Mouse (Mus musculus): Measurements from ENCODE around the gene Ap5b1.

Ap5b1 gene

GRCm38 (mm10) chr19:5567534-5568469 is at the start of gene Ap5b1:
Ap5b1 (plus strand) TSS chr19:5568025.
- peak; percentile 93 for DNase-seq (ENCODE audit: low read depth)

GRCm38 (mm10) chr19:5518721-5519120 is 49.1 kb upstream of the Ap5b1 start:
- DNase-seq (ENCODE audit: low read depth): no peak

- DNase-seq (ENCODE audit: low read depth): no peak
Observed at GRCm38 (mm10) chr19:5525204-5525603, 42.6 kb upstream of the Ap5b1 start.

- peak; percentile 96 for DNase-seq (ENCODE audit: low read depth)
Observed at GRCm38 (mm10) chr19:5529325-5530137, 38.3 kb upstream of the Ap5b1 start.

DNA sequence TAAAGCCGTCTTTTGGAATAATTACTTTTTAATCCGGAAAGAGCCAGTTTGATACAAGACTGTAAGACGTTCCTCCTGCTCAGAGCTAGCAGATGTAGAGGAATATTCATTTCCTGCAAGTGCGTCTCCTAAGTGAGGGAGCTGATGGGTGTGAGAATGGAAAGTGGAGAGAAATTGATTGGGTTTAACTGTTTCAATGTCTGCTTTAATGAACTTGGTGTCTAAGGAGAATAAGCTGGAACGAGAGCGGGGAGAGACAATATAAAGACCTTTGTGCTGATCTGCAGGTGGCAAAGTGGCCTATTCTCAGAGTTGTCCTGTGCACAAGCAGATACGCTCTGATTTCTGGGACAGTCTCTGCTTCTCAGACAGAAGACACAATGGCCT is 37.7 kb upstream of the Ap5b1 start:
- DNase-seq (ENCODE audit: low read depth): no peak

DNA sequence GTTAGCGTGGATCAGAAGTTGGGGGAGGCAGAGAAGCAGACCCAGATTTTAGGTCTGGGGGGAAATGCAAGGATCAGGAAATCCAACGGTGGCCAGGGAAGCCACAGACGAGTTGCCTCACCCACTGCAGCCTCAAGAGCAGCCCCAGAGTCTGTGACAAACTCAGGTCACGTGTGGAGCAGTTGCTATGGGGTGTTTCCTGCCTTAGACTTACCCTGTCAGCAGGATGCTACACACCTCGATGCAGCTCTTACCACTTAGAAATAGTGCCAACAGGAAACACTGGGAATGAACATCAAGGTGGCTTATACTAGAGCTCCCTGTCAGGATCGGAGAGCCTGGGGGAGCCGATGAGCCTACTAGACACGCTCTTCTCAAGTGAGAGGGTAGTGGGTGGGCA is 35.3 kb upstream of the Ap5b1 start:
- DNase-seq (ENCODE audit: low read depth): peak; percentile 82

- DNase-seq (ENCODE audit: low read depth): no peak
Observed at GRCm38 (mm10) chr19:5538786-5539185, 29.0 kb upstream of the Ap5b1 start.

DNA sequence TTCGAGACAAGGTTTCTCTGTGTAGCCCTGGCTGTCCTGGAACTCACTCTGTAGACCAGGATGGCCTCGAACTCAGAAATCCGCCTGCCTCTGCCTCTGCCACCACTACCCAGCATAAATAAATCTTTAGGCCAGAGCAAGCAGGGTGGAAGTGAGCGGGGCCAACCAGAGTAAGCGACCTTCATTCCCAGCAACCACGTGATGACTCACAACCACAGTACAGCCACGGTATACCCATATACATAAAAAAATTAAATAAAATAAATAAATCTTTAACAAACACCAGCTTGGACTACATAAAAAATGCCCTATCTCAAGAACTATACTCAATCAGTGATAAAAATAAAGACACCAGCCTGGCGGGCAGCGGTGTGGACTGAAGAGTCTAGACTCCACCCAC is 24.5 kb upstream of the Ap5b1 start:
- no peak for DNase-seq (ENCODE audit: low read depth)

- no peak for DNase-seq (ENCODE audit: low read depth)
Observed at GRCm38 (mm10) chr19:5544031-5544430, 23.8 kb upstream of the Ap5b1 start.

DNA sequence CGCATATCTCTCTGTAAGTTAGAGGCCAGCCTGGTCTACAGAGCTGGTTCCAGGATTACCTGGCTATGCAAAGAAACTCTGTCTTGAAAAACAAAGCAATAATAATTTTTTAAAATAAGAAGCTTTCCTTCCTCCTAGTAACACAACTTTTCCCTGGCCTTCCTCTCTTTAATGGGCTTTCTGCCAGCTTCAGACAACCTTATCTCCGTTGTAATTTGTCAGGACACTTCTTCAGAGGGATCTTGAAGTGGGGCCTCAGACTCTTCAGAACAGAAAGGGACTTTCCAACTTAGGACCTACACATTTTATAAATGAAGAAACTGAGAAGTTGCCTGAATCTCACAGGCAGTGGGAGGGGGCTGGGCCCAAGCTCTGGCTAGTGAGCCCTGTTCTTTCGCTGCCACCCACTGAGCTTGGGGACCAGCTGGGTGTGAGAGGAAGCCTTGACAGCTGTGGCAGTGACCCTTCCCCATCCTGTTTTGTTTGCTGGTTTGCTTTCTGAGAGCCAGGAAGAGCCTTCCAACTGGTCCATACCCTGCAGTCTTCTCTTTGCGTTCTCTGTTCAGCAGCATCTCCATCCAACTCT is 20.3 kb upstream of the Ap5b1 start:
- no peak for DNase-seq (ENCODE audit: low read depth)

GRCm38 (mm10) chr19:5553802-5554201 is 14.0 kb upstream of the Ap5b1 start:
- DNase-seq (ENCODE audit: low read depth): no peak

GRCm38 (mm10) chr19:5554212-5554611 is 13.6 kb upstream of the Ap5b1 start:
- no peak for DNase-seq (ENCODE audit: low read depth)

- no peak for DNase-seq (ENCODE audit: low read depth)
Observed at GRCm38 (mm10) chr19:5558169-5558568, 9.7 kb upstream of the Ap5b1 start.

DNA sequence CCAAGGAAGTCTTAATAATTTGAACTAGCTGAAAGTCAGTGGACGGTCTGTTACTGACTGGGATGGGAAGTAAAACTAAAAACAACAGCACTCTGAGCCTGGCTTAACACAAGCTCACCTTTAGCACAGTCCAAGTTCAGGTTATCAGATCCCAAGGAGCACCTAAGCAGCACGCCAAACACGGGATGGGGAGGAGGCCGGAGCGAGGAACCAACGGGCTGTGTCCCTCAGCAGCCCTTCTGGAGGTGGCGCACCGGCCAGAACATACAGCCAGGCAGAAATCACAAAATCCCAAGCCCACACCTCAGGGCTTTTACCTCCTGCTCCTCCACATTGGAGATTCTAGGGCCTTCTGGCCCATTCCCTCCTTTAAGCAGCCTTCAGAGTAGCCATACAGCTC is 9.1 kb upstream of the Ap5b1 start:
- no peak for DNase-seq (ENCODE audit: low read depth)

DNA sequence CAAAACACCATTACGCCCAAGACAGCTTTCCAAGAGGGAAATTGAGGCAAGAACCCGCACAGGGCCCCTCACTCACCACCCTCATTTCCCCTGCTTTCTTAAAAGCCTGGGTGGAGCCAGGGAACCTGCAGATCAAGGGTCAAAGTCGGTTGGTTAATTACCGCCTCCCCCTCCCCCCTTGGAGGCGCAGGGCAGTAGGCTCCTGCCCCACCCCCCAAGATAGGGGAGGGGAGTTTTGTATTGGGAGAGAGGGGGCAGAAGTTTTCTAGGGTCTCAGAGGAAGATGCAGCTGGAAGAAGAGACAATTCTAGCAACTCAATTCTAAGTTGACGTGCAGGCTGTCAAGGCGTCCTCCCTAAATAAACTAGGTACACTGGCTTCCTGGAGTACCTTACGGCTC is 8.6 kb upstream of the Ap5b1 start:
- no peak for DNase-seq (ENCODE audit: low read depth)

DNA sequence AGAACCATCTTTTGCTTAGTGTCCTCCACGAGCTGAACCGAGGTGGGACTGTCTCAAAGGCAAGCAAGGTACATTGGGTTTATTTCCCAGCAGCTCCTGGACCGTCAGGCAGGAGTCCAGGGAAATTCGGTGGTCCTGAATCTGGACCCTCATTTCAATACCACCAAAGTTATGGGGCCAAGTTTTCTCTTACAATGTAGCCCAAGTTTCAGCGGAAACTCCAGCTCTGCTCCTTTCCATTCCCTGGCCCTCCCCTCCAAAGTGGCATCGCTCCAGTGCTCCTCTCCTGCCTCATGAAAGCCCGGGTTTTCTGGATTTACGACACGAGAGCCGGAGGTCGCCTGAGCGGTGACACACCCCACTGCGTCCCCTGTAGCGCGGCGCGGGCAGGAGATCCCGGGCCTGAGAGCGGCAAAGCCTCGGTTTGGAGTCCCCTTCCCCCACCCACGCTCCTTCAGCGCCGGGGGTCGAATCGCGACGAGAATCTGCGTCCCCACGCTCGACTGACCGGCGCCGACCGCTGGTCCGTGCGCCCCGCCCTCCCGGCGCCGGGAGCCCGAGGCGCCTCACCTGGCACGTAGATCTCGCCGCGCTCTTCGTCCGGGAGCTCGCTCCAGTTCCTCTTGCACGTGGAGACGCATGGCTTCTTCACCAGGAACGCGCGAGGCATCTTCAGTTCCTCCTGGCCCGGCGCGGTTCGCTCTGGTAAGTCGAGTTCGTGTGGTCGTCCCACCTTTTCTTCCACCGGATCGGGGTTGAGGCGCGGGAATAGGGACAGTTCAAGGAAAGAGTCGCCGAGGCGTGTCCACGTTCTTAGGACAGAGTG is 8.0 kb upstream of the Ap5b1 start:
- peak; percentile 49 for DNase-seq (ENCODE audit: low read depth)

- DNase-seq (ENCODE audit: low read depth): peak; percentile 52
Observed at GRCm38 (mm10) chr19:5560457-5561041, 7.3 kb upstream of the Ap5b1 start, which contains the start of gene Ovol1. Ovol1 (minus strand) TSS chr19:5560646.

GRCm38 (mm10) chr19:5561252-5561790 is 6.5 kb upstream of the Ap5b1 start:
- DNase-seq (ENCODE audit: low read depth): no peak

- no peak for DNase-seq (ENCODE audit: low read depth)
Observed at GRCm38 (mm10) chr19:5561886-5562285, 5.9 kb upstream of the Ap5b1 start.

DNA sequence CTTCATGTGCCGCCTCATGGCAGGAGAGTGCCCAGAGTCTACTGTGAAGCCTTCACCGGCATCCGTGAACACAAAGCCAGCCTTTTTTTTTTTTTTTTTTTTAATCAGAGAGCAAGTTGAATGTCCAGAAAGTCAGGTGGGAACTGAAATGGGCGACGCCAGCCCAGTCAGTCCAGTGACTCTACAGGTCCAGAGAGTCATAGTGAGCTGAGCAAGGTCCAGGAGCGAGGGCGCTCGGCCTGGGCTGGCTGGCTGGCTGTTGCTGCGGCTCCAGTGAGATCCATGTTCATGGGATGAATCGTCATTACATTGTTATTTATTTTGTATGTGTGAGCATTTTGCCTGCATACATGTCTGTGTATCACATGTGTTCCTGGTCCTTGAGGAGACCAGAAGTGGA is 5.0 kb upstream of the Ap5b1 start:
- no peak for DNase-seq (ENCODE audit: low read depth)

- no peak for DNase-seq (ENCODE audit: low read depth)
Observed at GRCm38 (mm10) chr19:5566316-5566715, 1.5 kb upstream of the Ap5b1 start.

Measured in induced T-regulatory cell, adult 2 months (primary cell).